ENCODE assay signal across 15 mouse cellular contexts in genomic region chr13:52116241-52116640, GRCm38 (mm10).
DNase-seq lines count a peak whose midpoint lies in the region; ATAC-seq and TF ChIP-seq lines count a peak whose summit lies in the region.
"Had no signal": no experiment of that assay in that cellular context is flagged by ENCODE, and none has a peak within 500 bp of the region (broad histone marks: within the 10 kb centered on the region; RNA-seq: fewer than 3 reads in every experiment).

No protein-coding gene starts in this region.

- no peak overlapping the region for H3K4me2 ChIP-seq in lung, embryonic 14.5 days
- H3K4me2 ChIP-seq: embryonic facial prominence, embryonic 12.5 days; forebrain, embryonic 12.5 days; heart, embryonic 12.5 days had no signal

- ATAC-seq in lung, embryonic 14.5 days (ENCODE audit: insufficient read depth), result no peak
- ATAC-seq: forebrain, embryonic 16.5 days had no signal

- H3K27me3 ChIP-seq in lung, embryonic 14.5 days (ENCODE audit: insufficient read depth, low read length), result no peaks in the 10 kb centered on the region
- H3K27me3 ChIP-seq in limb, embryonic 10.5 days (ENCODE audit: low read depth, poor library complexity, severe bottlenecking), result no peaks in the 10 kb centered on the region
- H3K27me3 ChIP-seq: embryonic facial prominence, embryonic 12.5 days had no signal

- H3K9ac ChIP-seq in lung, embryonic 14.5 days, result no peak overlapping the region
- H3K9ac ChIP-seq: embryonic facial prominence, embryonic 12.5 days; forebrain, embryonic 12.5 days; heart, embryonic 12.5 days had no signal

- H3K9me3 ChIP-seq in lung, embryonic 14.5 days (ENCODE audit: low read depth, low read length), result no peaks in the 10 kb centered on the region
- no peaks in the 10 kb centered on the region for H3K9me3 ChIP-seq in limb, embryonic 10.5 days (replicated peaks)
- H3K9me3 ChIP-seq: embryonic facial prominence, embryonic 12.5 days; forebrain, embryonic 12.5 days; heart, embryonic 12.5 days had no signal

- H3K36me3 ChIP-seq in lung, embryonic 14.5 days (ENCODE audit: insufficient read depth), result no peaks in the 10 kb centered on the region
- no peaks in the 10 kb centered on the region for H3K36me3 ChIP-seq in limb, embryonic 10.5 days
- H3K36me3 ChIP-seq: embryonic facial prominence, embryonic 12.5 days; forebrain, embryonic 12.5 days; heart, embryonic 12.5 days had no signal

- H3K27ac ChIP-seq in lung, embryonic 14.5 days (ENCODE audit: low read depth), result no peak overlapping the region; the same call in 1 of the 2 replicates
- H3K27ac ChIP-seq in limb, embryonic 10.5 days, result peak overlapping the region; percentile 58; the same call in 1 of the 2 replicates
- no peak overlapping the region for H3K27ac ChIP-seq in left cerebral cortex, adult 2 months
- H3K27ac ChIP-seq: embryonic facial prominence, embryonic 12.5 days; forebrain, embryonic 12.5 days had no signal

- no peak overlapping the region for H3K4me3 ChIP-seq in lung, embryonic 14.5 days (ENCODE audit: low read depth, low read length)
- no peak overlapping the region for H3K4me3 ChIP-seq in limb, embryonic 10.5 days
- H3K4me3 ChIP-seq in left cerebral cortex, adult 2 months, result no peak overlapping the region
- H3K4me3 ChIP-seq: embryonic facial prominence, embryonic 12.5 days; forebrain, embryonic 12.5 days; heart, embryonic 12.5 days had no signal

- 51% methylated on average over 4 of the region's 4 CpGs for WGBS in lung, embryonic 14.5 days
- 75% methylated on average over 4 of the region's 4 CpGs for WGBS in limb, embryonic 10.5 days

- peak; percentile 8 for DNase-seq in lung, embryonic 14.5 days
- no peak for DNase-seq in lung, postnatal 10 days
- peak; percentile 42 for DNase-seq in 3T3-L1 (ENCODE audit: low read depth, low spot score)
- peak; percentile 82 for DNase-seq in adipocyte (ENCODE audit: low spot score)
- no peak for DNase-seq in limb, embryonic 10.5 days (ENCODE audit: low spot score)
- DNase-seq in heart, postnatal 25 days (ENCODE audit: low spot score), result no peak
- DNase-seq in left cerebral cortex, adult 2 months (ENCODE audit: extremely low spot score in 1 of 2, low spot score in 2 of 2), result no peak
- DNase-seq: adrenal gland, postnatal 10 days; cerebellum, adult 18-20 months; embryo, embryonic 11 days; gastrocnemius, postnatal 14 days had no signal

- TF ChIP-seq CTCF in lung, embryonic 14.5 days (IDR thresholded peaks at IDR 0.05; ENCODE audit: low read depth), result no peak
- no peak for TF ChIP-seq CTCF in left cerebral cortex, adult 2 months (IDR thresholded peaks at IDR 0.05)

- intact Hi-C loops in heart, postnatal 25 days (cut with DNase I), result no loop called here
- intact Hi-C loops in left cerebral cortex, adult 2 months (cut with DNase I), result no loop called here

- H3K4me1 ChIP-seq in lung, embryonic 14.5 days (ENCODE audit: insufficient read depth), result peaks cover 11% of the 10 kb centered on the region; the same call in 1 of the 2 replicates
- H3K4me1 ChIP-seq in limb, embryonic 10.5 days, result peaks cover 30% of the 10 kb centered on the region

Comparison
In these comparisons a context has a peak if more than half of its experiments do, and no peak if none do; other contexts are left out.
1. DNase-seq: peak in lung, embryonic 14.5 days (single experiment), 3T3-L1 (single experiment) and adipocyte (single experiment); none in lung, postnatal 10 days (single experiment), limb, embryonic 10.5 days (single experiment), heart, postnatal 25 days (single experiment) and left cerebral cortex, adult 2 months (0 of 2).